8 mouse cellular contexts compared by ENCODE assay signal in genomic region chr7:28597277-28597570, GRCm38 (mm10). TPM values are rescaled to one million over a fixed set of nuclear protein-coding genes. Genes with fewer than 3 reads are reported as not detected.
DNase-seq lines count a peak whose midpoint lies in the region; ATAC-seq and TF ChIP-seq lines count a peak whose summit lies in the region.

No protein-coding gene starts in this region.

- ATAC-seq in heart, embryonic 11.5 days (replicated peaks; ENCODE audit: insufficient number of reproducible peaks, low FRiP score, low TSS enrichment) = no peak
- peak; percentile 2 for ATAC-seq in liver, embryonic 12.5 days
- no peak for ATAC-seq in megakaryocyte-erythroid progenitor cell, adult 5-6 weeks (replicated peaks; ENCODE audit: low FRiP score, low TSS enrichment, poor library complexity, severe bottlenecking)

- H3K4me3 ChIP-seq in heart, embryonic 11.5 days (ENCODE audit: low read depth, low read length) = peak overlapping the region; percentile 81
- peak overlapping the region; percentile 68 for H3K4me3 ChIP-seq in C2C12 (ENCODE audit: insufficient read depth, poor library complexity, severe bottlenecking)
- peak overlapping the region; percentile 83 for H3K4me3 ChIP-seq in forebrain, embryonic 10.5 days
- peak overlapping the region; percentile 81 for H3K4me3 ChIP-seq in liver, embryonic 12.5 days

- H3K36me3 ChIP-seq in heart, embryonic 11.5 days (ENCODE audit: control insufficient read depth, insufficient read depth, low read length) = no peaks in the 10 kb centered on the region
- H3K36me3 ChIP-seq in C2C12 (ENCODE audit: control insufficient read depth, insufficient read depth) = peaks cover 6% of the 10 kb centered on the region
- H3K36me3 ChIP-seq in forebrain, embryonic 10.5 days (replicated peaks) = peaks cover 9% of the 10 kb centered on the region
- H3K36me3 ChIP-seq in liver, embryonic 12.5 days = peaks cover 13% of the 10 kb centered on the region

- intact Hi-C loops in heart, postnatal 25 days (cut with DNase I) = no loop called here

- TF ChIP-seq CTCF in C2C12 (IDR thresholded peaks at IDR 0.05; ENCODE audit: control insufficient read depth, insufficient read depth, insufficient read length) = no peak

- H3K9ac ChIP-seq in heart, embryonic 11.5 days (ENCODE audit: low read depth, low read length) = peak overlapping the region; percentile 81
- peak overlapping the region; percentile 83 for H3K9ac ChIP-seq in liver, embryonic 12.5 days

- peaks cover 50% of the 10 kb centered on the region for H3K79me2 ChIP-seq in C2C12 (ENCODE audit: control insufficient read depth, insufficient read depth)

- WGBS in heart, embryonic 11.5 days (ENCODE audit: insufficient replicate concordance) = 7% methylated on average over 9 of the region's 9 CpGs
- 16% methylated on average over 9 of the region's 9 CpGs for WGBS in forebrain, embryonic 10.5 days
- 9% methylated on average over 9 of the region's 9 CpGs for WGBS in liver, embryonic 12.5 days (ENCODE audit: insufficient replicate concordance)

- H3K79me3 ChIP-seq in C2C12 (ENCODE audit: low read depth) = peaks cover 27% of the 10 kb centered on the region

- peaks cover 42% of the 10 kb centered on the region for H3K4me1 ChIP-seq in heart, embryonic 11.5 days (ENCODE audit: control insufficient read depth, insufficient read depth, low read length)
- H3K4me1 ChIP-seq in forebrain, embryonic 10.5 days = peaks cover 73% of the 10 kb centered on the region
- peaks cover 62% of the 10 kb centered on the region for H3K4me1 ChIP-seq in liver, embryonic 12.5 days

- H3K27me3 ChIP-seq in heart, embryonic 11.5 days (ENCODE audit: control insufficient read depth, insufficient read depth, low read length) = no peaks in the 10 kb centered on the region
- H3K27me3 ChIP-seq in C2C12 (ENCODE audit: control insufficient read depth, insufficient read depth, insufficient read length) = no peaks in the 10 kb centered on the region
- H3K27me3 ChIP-seq in forebrain, embryonic 10.5 days (ENCODE audit: poor library complexity, severe bottlenecking) = no peaks in the 10 kb centered on the region
- H3K27me3 ChIP-seq in liver, embryonic 12.5 days (replicated peaks) = no peaks in the 10 kb centered on the region

- peak overlapping the region; percentile 81 for H3K4me2 ChIP-seq in heart, embryonic 11.5 days
- H3K4me2 ChIP-seq in liver, embryonic 12.5 days = peak overlapping the region; percentile 81

- no peaks in the 10 kb centered on the region for H3K9me3 ChIP-seq in heart, embryonic 11.5 days (replicated peaks; ENCODE audit: control insufficient read depth, low read length)
- no peaks in the 10 kb centered on the region for H3K9me3 ChIP-seq in forebrain, embryonic 10.5 days
- H3K9me3 ChIP-seq in liver, embryonic 12.5 days (replicated peaks) = no peaks in the 10 kb centered on the region

- H3K27ac ChIP-seq in heart, embryonic 11.5 days (ENCODE audit: low read depth, low read length) = peak overlapping the region; percentile 81
- peak overlapping the region; percentile 96 for H3K27ac ChIP-seq in forebrain, embryonic 10.5 days
- peak overlapping the region; percentile 96 for H3K27ac ChIP-seq in liver, embryonic 12.5 days

- H3ac ChIP-seq in C2C12 (ENCODE audit: control insufficient read depth, insufficient read length, low read depth) = peak overlapping the region; percentile 36

- DNase-seq in heart, postnatal 25 days (ENCODE audit: low spot score) = no peak
- DNase-seq in forebrain, embryonic 10.5 days (ENCODE audit: extremely low spot score, low spot score) = peak; percentile 21
- no peak for DNase-seq in adrenal gland, postnatal 4 days (ENCODE audit: low spot score in 2 of 2)
- no peak for DNase-seq in urinary bladder, adult 18-20 months (ENCODE audit: low spot score in 2 of 2)

TF ChIP-seq in C2C12, 6 proteins besides CTCF, POLR2A, EP300 and RAD21:
- TF ChIP-seq MYOG (IDR thresholded peaks at IDR 0.05; ENCODE audit: control insufficient read depth, extremely low read depth, insufficient read length) (no peak), CEBPB (IDR thresholded peaks at IDR 0.05; ENCODE audit: low read depth) (no peak), MAX (IDR thresholded peaks at IDR 0.05) (no peak), USF1 (IDR thresholded peaks at IDR 0.05; ENCODE audit: low read depth) (no peak), FOSL1 (IDR thresholded peaks at IDR 0.05; ENCODE audit: insufficient read depth, low read length, poor library complexity, severe bottlenecking) (no peak)

RNA-seq across cellular contexts. Expression of gene Samd4b, which starts 0.7 kb away (rescaled TPM):
- polyA plus RNA-seq in heart, embryonic 11.5 days (2014; fragmentation: Nextera tagmentation; extraction: Ambion mirVana) = 22.2 and 22.8 TPM in 2 replicates
- total RNA-seq in heart, postnatal 25 days (2021) = 10 to 100 TPM; 22.6 to 22.8 TPM
- 42.6 TPM for polyA plus RNA-seq in C2C12 (2012; fragmentation: generic; extraction: Trizol)
- 29.9 and 30.7 TPM in 2 replicates for polyA plus RNA-seq in forebrain, embryonic 10.5 days (2016; fragmentation: Nextera tagmentation; extraction: Ambion mirVana)
- polyA plus RNA-seq in liver, embryonic 12.5 days (2016; fragmentation: Nextera tagmentation; extraction: Ambion mirVana) = 10.0 and 12.5 TPM in 2 replicates
- 10 to 100 TPM; 56.0 to 59.0 TPM for total RNA-seq in adrenal gland, postnatal 4 days (2021)
- total RNA-seq in megakaryocyte-erythroid progenitor cell, adult 5-6 weeks (2014; fragmentation: Nextera tagmentation) = 20.3 and 26.2 TPM in 2 replicates
- 3.4 and 7.2 TPM in 2 replicates for total RNA-seq in megakaryocyte-erythroid progenitor cell, adult 5-6 weeks (2017)

RNA-seq across cellular contexts. Expression of gene Pak4, which starts 0.8 kb away (rescaled TPM):
- polyA plus RNA-seq in heart, embryonic 11.5 days (2014; fragmentation: Nextera tagmentation; extraction: Ambion mirVana) = 25.4 and 27.6 TPM in 2 replicates
- total RNA-seq in heart, postnatal 25 days (2021) = 1 to 10 TPM; 8.4 to 8.8 TPM
- 33.4 TPM for polyA plus RNA-seq in C2C12 (2012; fragmentation: generic; extraction: Trizol)
- 66.0 and 69.9 TPM in 2 replicates for polyA plus RNA-seq in forebrain, embryonic 10.5 days (2016; fragmentation: Nextera tagmentation; extraction: Ambion mirVana)
- 24.3 and 24.6 TPM in 2 replicates for polyA plus RNA-seq in liver, embryonic 12.5 days (2016; fragmentation: Nextera tagmentation; extraction: Ambion mirVana)
- total RNA-seq in adrenal gland, postnatal 4 days (2021) = 10 to 100 TPM; 32.0 to 36.6 TPM
- total RNA-seq in megakaryocyte-erythroid progenitor cell, adult 5-6 weeks (2014; fragmentation: Nextera tagmentation) = 5.3 and 8.3 TPM in 2 replicates
- total RNA-seq in megakaryocyte-erythroid progenitor cell, adult 5-6 weeks (2017) = 7.9 and 8.3 TPM in 2 replicates

RNA-seq across cellular contexts. Expression of gene Acp7, which starts 33.9 kb away (rescaled TPM):
- 0.17 TPM in 1 of 2 replicates, not detected in the other for polyA plus RNA-seq in heart, embryonic 11.5 days (2014; fragmentation: Nextera tagmentation; extraction: Ambion mirVana)
- not detected for total RNA-seq in heart, postnatal 25 days (2021)
- polyA plus RNA-seq in C2C12 (2012; fragmentation: generic; extraction: Trizol) = not detected
- not detected in 2 replicates for polyA plus RNA-seq in forebrain, embryonic 10.5 days (2016; fragmentation: Nextera tagmentation; extraction: Ambion mirVana)
- not detected in 2 replicates for polyA plus RNA-seq in liver, embryonic 12.5 days (2016; fragmentation: Nextera tagmentation; extraction: Ambion mirVana)
- total RNA-seq in adrenal gland, postnatal 4 days (2021) = not detected
- not detected in 2 replicates for total RNA-seq in megakaryocyte-erythroid progenitor cell, adult 5-6 weeks (2014; fragmentation: Nextera tagmentation)
- not detected in 2 replicates for total RNA-seq in megakaryocyte-erythroid progenitor cell, adult 5-6 weeks (2017)

RNA-seq across cellular contexts. Expression of gene Nccrp1, which starts 50.2 kb away (rescaled TPM):
- not detected in 2 replicates for polyA plus RNA-seq in heart, embryonic 11.5 days (2014; fragmentation: Nextera tagmentation; extraction: Ambion mirVana)
- not detected for total RNA-seq in heart, postnatal 25 days (2021)
- not detected for polyA plus RNA-seq in C2C12 (2012; fragmentation: generic; extraction: Trizol)
- polyA plus RNA-seq in forebrain, embryonic 10.5 days (2016; fragmentation: Nextera tagmentation; extraction: Ambion mirVana) = not detected in 2 replicates
- polyA plus RNA-seq in liver, embryonic 12.5 days (2016; fragmentation: Nextera tagmentation; extraction: Ambion mirVana) = not detected in 2 replicates
- total RNA-seq in adrenal gland, postnatal 4 days (2021) = not detected
- 2.1 TPM in 1 of 2 replicates, not detected in the other for total RNA-seq in megakaryocyte-erythroid progenitor cell, adult 5-6 weeks (2014; fragmentation: Nextera tagmentation)
- total RNA-seq in megakaryocyte-erythroid progenitor cell, adult 5-6 weeks (2017) = not detected in 2 replicates

RNA-seq across cellular contexts. Expression of gene Sycn, which starts 56.5 kb away (rescaled TPM):
- not detected in 2 replicates for polyA plus RNA-seq in heart, embryonic 11.5 days (2014; fragmentation: Nextera tagmentation; extraction: Ambion mirVana)
- total RNA-seq in heart, postnatal 25 days (2021) = not detected
- polyA plus RNA-seq in C2C12 (2012; fragmentation: generic; extraction: Trizol) = not detected
- not detected in 2 replicates for polyA plus RNA-seq in forebrain, embryonic 10.5 days (2016; fragmentation: Nextera tagmentation; extraction: Ambion mirVana)
- not detected in 2 replicates for polyA plus RNA-seq in liver, embryonic 12.5 days (2016; fragmentation: Nextera tagmentation; extraction: Ambion mirVana)
- total RNA-seq in adrenal gland, postnatal 4 days (2021) = 100 to 1,000 TPM in 1 of 2 experiments, not detected in 1; 117 TPM
- total RNA-seq in megakaryocyte-erythroid progenitor cell, adult 5-6 weeks (2014; fragmentation: Nextera tagmentation) = not detected in 2 replicates
- not detected in 2 replicates for total RNA-seq in megakaryocyte-erythroid progenitor cell, adult 5-6 weeks (2017)
